Mouse (Mus musculus): ENCODE measurements at regions not wholly inside any gene's neighbourhood (a gene's known extent, or its start where the extent isn't known, plus 50 kb on each side); places are given as distances from the start of the nearest gene placed in this dataset.

DNA sequence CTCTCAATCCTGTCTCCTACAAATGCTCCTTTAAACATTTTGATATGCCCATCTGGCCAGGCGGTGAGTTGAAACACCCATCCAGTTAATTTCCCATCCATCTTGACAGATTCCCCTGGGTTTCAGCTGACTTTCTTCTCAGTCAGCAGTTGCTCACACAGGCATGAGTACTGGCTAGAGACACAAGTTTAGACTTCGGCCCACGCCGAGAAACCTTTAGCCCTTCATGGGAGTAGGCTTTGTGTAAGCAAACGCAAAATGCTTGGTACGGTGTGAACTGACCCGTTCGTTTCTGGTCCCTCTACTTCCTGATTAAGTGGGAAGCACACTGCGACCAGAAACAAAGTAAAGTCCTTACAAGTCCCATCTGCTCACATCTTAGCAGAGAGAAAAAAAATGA lies 401.6 kb downstream of the Rapgef2 start:
- no peaks in the 10 kb centered on the region for H3K27me3 ChIP-seq (replicated peaks; ENCODE audit: control insufficient read depth, insufficient read depth, low read length)
- no peaks in the 10 kb centered on the region for H3K4me1 ChIP-seq (ENCODE audit: control insufficient read depth, insufficient read depth, low read length)
- ATAC-seq, result no peak
- no peaks in the 10 kb centered on the region for H3K36me3 ChIP-seq (ENCODE audit: control insufficient read depth, insufficient read depth, low read length)
- WGBS, result 86% methylated on average over 9 of the region's 9 CpGs
- H3K9me3 ChIP-seq (replicated peaks; ENCODE audit: control insufficient read depth, low read length), result no peaks in the 10 kb centered on the region
- no peak overlapping the region for H3K27ac ChIP-seq (ENCODE audit: low read depth, low read length)
- H3K9ac ChIP-seq (ENCODE audit: low read length), result no peak overlapping the region
- H3K4me2 ChIP-seq (ENCODE audit: low read length), result no peak overlapping the region
- no peak overlapping the region for H3K4me3 ChIP-seq (ENCODE audit: low read depth, low read length)
- DNase-seq (ENCODE audit: low spot score), result no peak

DNA sequence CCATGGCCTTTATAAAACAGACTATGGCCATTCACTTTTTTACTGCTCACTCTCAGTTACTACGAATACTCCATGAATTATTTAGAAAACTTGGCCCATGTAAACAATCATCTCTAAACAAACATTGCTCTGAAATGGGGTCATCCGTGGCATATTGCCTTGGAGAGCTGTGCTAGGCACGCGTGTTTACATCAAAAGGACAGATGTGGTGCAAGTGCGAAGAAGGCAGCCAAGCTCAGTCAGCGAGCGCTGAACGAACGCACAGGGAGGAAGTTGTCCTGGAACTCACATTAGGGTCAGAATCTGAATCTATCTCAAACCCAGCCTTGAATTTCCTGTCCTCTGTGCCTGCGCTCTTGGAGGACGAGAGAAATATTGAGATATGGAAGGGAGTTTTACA lies 402.3 kb downstream of the Rapgef2 start:
- 91% methylated on average over 11 of the region's 11 CpGs for WGBS
- DNase-seq (ENCODE audit: low spot score) (no peak), ATAC-seq (no peak)
- H3K36me3 ChIP-seq (ENCODE audit: control insufficient read depth, insufficient read depth, low read length), result no peaks in the 10 kb centered on the region
- H3K4me3 ChIP-seq (ENCODE audit: low read depth, low read length), result no peak overlapping the region
- no peak overlapping the region for H3K4me2 ChIP-seq (ENCODE audit: low read length)
- H3K4me1 ChIP-seq (ENCODE audit: control insufficient read depth, insufficient read depth, low read length), result no peaks in the 10 kb centered on the region
- no peaks in the 10 kb centered on the region for H3K9me3 ChIP-seq (replicated peaks; ENCODE audit: control insufficient read depth, low read length)
- H3K9ac ChIP-seq (ENCODE audit: low read length), result no peak overlapping the region
- no peaks in the 10 kb centered on the region for H3K27me3 ChIP-seq (replicated peaks; ENCODE audit: control insufficient read depth, insufficient read depth, low read length)
- H3K27ac ChIP-seq (ENCODE audit: low read depth, low read length), result no peak overlapping the region

DNA sequence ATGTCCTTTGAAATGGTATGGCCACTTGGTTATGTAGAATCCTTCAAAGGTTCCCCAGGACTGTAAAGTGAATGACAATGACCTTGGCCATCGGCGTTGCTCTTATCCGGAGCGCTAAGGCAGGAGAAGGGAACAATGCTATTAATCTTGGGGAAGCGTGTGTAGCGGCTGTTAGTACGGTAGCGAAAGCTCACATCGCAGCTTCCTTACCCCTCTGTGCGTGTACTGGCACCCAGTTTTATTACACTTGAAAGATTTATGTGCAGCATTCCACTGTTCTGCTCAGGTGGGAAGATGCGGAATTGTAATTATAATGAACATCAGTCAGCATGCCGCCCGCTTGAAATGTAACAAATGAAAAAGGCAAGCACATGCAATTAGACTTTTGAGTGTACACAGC lies 406.2 kb downstream of the Rapgef2 start:
- no peaks in the 10 kb centered on the region for H3K27me3 ChIP-seq (replicated peaks; ENCODE audit: control insufficient read depth, insufficient read depth, low read length)
- H3K9me3 ChIP-seq (replicated peaks; ENCODE audit: control insufficient read depth, low read length), result no peaks in the 10 kb centered on the region
- H3K36me3 ChIP-seq (ENCODE audit: control insufficient read depth, insufficient read depth, low read length), result no peaks in the 10 kb centered on the region
- DNase-seq (ENCODE audit: low spot score) (no peak), ATAC-seq (no peak)
- no peak overlapping the region for H3K4me3 ChIP-seq (ENCODE audit: low read depth, low read length)
- no peak overlapping the region for H3K4me2 ChIP-seq (ENCODE audit: low read length)
- WGBS, result 89% methylated on average over 13 of the region's 13 CpGs
- no peak overlapping the region for H3K9ac ChIP-seq (ENCODE audit: low read length)
- no peaks in the 10 kb centered on the region for H3K4me1 ChIP-seq (ENCODE audit: control insufficient read depth, insufficient read depth, low read length)
- H3K27ac ChIP-seq (ENCODE audit: low read depth, low read length), result no peak overlapping the region

DNA sequence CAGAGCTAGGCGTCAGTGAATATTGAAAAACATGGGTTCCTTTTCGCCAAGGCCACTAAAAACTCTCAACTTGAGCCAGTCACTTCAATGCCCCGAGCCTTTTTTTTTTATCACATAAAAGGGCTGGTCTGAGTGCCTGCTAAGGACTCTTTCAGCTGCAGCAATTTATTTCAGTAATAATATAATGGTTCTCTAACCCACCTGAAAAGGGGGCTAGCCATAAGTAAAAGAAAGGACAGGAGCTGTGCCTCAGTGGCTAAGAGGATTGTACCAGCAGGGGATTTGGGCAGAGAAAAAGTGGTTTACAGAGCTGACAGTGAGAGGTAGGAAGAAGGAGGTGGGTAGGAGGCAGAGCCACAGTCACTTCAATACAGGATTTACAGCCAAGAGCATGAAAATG lies 409.0 kb downstream of the Rapgef2 start:
- no peak overlapping the region for H3K27ac ChIP-seq (ENCODE audit: low read depth, low read length)
- 15% methylated on average over 3 of the region's 3 CpGs for WGBS

DNA sequence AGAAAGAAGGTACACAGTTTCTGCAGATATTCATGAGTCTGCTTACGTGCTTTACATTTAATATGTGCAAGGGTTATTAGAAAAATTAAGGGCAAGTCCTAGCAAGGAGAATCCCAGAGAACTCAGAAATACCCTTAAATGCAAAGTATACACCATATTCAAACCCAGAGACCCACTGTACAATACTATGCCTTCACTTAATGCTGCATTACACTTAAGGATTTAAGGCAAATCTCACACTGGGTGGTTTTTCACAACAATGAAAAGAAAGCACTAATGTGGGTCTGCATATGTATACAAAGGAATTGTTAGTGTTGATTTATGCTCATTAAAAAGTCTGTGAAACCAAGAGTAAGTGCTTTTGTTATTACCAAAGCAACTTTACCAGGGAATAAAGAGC lies 419.4 kb downstream of the Rapgef2 start:
- DNase-seq (ENCODE audit: low spot score) (no peak), ATAC-seq (0 out of 2 replicates have a peak, but pooled peaks have one; percentile 40)
- Histone ChIP-seq H3K9me3 (replicated peaks; ENCODE audit: control insufficient read depth, low read length) (no peaks in the 10 kb centered on the region), H3K4me3 (ENCODE audit: low read depth, low read length) (no peak overlapping the region), H3K4me2 (ENCODE audit: low read length) (no peak overlapping the region), H3K9ac (ENCODE audit: low read length) (no peak overlapping the region), H3K27ac (ENCODE audit: low read depth, low read length) (no peak overlapping the region), H3K4me1 (ENCODE audit: control insufficient read depth, insufficient read depth, low read length) (peaks cover 9% of the 10 kb centered on the region; the same call in 1 of the 2 replicates), H3K36me3 (ENCODE audit: control insufficient read depth, insufficient read depth, low read length) (no peaks in the 10 kb centered on the region), H3K27me3 (replicated peaks; ENCODE audit: control insufficient read depth, insufficient read depth, low read length) (no peaks in the 10 kb centered on the region)
- WGBS, result 25% methylated on average over 1 of the region's 1 CpGs

More for the DNA sequence above, 409.0 kb downstream of the Rapgef2 start:
- no peak overlapping the region for H3K4me3 ChIP-seq (ENCODE audit: low read depth, low read length)
- H3K36me3 ChIP-seq (ENCODE audit: control insufficient read depth, insufficient read depth, low read length), result no peaks in the 10 kb centered on the region
- H3K4me1 ChIP-seq (ENCODE audit: control insufficient read depth, insufficient read depth, low read length), result no peaks in the 10 kb centered on the region
- H3K4me2 ChIP-seq (ENCODE audit: low read length), result no peak overlapping the region
- no peaks in the 10 kb centered on the region for H3K9me3 ChIP-seq (replicated peaks; ENCODE audit: control insufficient read depth, low read length)
- no peak overlapping the region for H3K9ac ChIP-seq (ENCODE audit: low read length)
- DNase-seq (ENCODE audit: low spot score) (peak; percentile 31), ATAC-seq (no peak)
- no peaks in the 10 kb centered on the region for H3K27me3 ChIP-seq (replicated peaks; ENCODE audit: control insufficient read depth, insufficient read depth, low read length)

DNA sequence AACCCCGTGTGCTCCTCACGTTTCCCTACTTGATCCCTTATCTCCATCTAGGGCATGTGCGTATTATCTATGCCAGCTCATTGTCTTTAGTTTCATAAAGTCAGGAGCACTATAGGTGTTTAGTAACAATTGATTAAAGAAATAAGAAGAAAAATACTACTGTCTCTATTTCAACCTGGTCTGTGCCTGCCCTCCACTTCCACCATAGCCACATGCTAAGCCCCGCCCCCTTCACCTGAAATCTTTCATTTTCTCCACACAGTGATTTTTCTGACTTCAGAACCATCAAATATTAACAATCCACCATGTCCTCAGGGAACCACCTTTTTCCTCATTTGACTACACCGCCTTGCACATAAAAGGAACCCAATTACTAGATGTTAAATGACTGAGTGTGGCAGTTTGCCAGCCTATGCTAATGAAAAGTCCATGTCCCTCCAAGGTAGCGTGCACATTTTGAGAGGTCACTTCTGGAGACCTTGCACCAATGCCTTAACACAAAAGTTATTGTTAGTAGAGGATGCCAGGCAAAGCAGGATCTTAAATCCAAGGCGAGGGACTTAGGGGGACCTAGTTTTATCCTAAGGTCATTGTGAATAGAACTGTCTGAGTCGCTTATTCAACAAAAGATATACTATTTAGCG lies 420.1 kb downstream of the Rapgef2 start:
- Histone ChIP-seq H3K36me3 (ENCODE audit: control insufficient read depth, insufficient read depth, low read length) (no peaks in the 10 kb centered on the region), H3K27me3 (replicated peaks; ENCODE audit: control insufficient read depth, insufficient read depth, low read length) (no peaks in the 10 kb centered on the region), H3K4me1 (ENCODE audit: control insufficient read depth, insufficient read depth, low read length) (peaks cover 9% of the 10 kb centered on the region; the same call in 1 of the 2 replicates), H3K4me3 (ENCODE audit: low read depth, low read length) (no peak overlapping the region), H3K9ac (ENCODE audit: low read length) (no peak overlapping the region), H3K4me2 (ENCODE audit: low read length) (no peak overlapping the region), H3K9me3 (replicated peaks; ENCODE audit: control insufficient read depth, low read length) (no peaks in the 10 kb centered on the region), H3K27ac (ENCODE audit: low read depth, low read length) (no peak overlapping the region)
- DNase-seq (ENCODE audit: low spot score) (peak; percentile 59), ATAC-seq (peak; percentile 61; the same call in 1 of the 2 replicates)
- 34% methylated on average over 9 of the region's 9 CpGs for WGBS

DNA sequence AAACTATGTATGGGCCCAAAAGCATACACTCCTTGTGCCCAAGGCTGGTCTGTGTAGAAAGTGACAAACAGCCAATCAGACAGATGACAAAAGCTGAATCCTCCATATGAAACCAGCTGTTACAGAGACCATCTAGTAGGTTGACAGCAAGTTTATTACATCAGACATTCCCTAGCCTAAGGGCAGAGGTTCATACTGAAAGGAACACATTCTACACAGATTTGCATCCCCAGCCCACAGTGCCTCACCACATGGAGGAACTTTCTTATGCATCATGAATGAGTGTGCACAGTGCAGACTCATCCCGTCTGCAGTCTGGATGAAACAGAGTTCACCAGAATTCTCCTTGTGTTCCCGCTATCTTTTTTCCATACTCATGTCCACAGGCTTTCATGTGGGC lies 423.3 kb downstream of the Rapgef2 start:
- Histone ChIP-seq H3K4me1 (ENCODE audit: control insufficient read depth, insufficient read depth, low read length) (peaks cover 9% of the 10 kb centered on the region; the same call in 1 of the 2 replicates), H3K4me2 (ENCODE audit: low read length) (no peak overlapping the region), H3K4me3 (ENCODE audit: low read depth, low read length) (no peak overlapping the region), H3K9ac (ENCODE audit: low read length) (no peak overlapping the region), H3K27ac (ENCODE audit: low read depth, low read length) (no peak overlapping the region), H3K9me3 (replicated peaks; ENCODE audit: control insufficient read depth, low read length) (no peaks in the 10 kb centered on the region), H3K27me3 (replicated peaks; ENCODE audit: control insufficient read depth, insufficient read depth, low read length) (no peaks in the 10 kb centered on the region), H3K36me3 (ENCODE audit: control insufficient read depth, insufficient read depth, low read length) (no peaks in the 10 kb centered on the region)
- no peak for ATAC-seq
- no peak for DNase-seq (ENCODE audit: low spot score)
- 100% methylated on average over 2 of the region's 2 CpGs for WGBS

DNA sequence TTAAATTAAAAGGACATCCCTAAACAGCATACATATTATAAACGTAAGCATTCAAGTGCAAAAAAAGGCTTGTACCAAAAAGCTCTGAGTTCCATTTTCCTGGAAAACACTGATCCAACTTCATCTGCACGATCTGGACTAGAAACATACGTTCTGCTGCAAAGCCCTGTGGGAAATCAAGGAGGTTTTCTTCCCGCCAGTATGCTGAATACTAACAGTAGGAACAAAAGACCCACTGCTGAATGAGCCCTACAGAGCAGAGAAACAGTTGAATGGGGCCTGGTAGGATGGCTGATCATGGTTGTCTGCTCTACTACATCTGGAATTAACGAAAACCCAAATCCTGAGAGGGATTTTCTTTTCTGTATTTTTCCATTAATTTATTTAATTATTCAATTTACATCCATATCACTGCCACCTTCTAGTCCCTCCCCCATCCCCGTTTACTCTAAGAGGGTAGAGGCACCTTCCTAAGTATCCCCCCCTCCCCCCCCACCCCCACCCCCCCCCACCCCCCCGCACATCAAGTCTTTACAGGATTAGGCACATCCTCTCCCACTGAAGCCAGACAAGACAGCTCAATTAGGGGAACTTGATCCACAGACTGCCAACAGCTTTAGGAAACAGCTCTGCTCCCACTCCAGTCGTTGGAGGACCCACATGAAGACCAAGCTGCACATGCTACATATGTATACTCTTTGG lies 439.5 kb downstream of the Rapgef2 start:
- Histone ChIP-seq H3K9ac (ENCODE audit: low read length) (no peak overlapping the region), H3K4me2 (ENCODE audit: low read length) (no peak overlapping the region), H3K4me1 (ENCODE audit: control insufficient read depth, insufficient read depth, low read length) (no peaks in the 10 kb centered on the region), H3K9me3 (replicated peaks; ENCODE audit: control insufficient read depth, low read length) (no peaks in the 10 kb centered on the region), H3K27me3 (replicated peaks; ENCODE audit: control insufficient read depth, insufficient read depth, low read length) (no peaks in the 10 kb centered on the region), H3K27ac (ENCODE audit: low read depth, low read length) (no peak overlapping the region), H3K4me3 (ENCODE audit: low read depth, low read length) (no peak overlapping the region), H3K36me3 (ENCODE audit: control insufficient read depth, insufficient read depth, low read length) (no peaks in the 10 kb centered on the region)
- WGBS, result 30% methylated on average over 7 of the region's 8 CpGs
- DNase-seq (ENCODE audit: low spot score) (no peak), ATAC-seq (no peak)

DNA sequence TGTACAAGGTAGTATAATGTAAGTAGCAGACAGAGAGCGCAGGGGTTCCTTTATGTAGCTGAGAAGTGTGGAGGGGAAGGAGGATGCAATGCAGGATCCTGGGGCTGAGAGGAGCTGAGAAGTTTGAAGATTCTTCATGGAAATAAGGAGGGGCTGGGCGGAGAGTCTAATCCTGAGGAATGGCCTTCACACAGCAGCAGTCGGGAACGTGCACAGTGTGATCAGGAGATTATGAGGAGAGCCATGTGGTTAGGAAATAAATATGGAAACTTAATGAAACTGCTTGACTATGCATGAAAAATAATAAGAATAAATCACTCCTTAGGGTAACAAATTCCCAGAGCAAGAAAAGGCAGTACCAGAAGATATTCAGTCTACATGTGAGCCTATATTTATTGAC lies 445.1 kb downstream of the Rapgef2 start:
- WGBS, result 68% methylated on average over 4 of the region's 4 CpGs
- no peaks in the 10 kb centered on the region for H3K4me1 ChIP-seq (ENCODE audit: control insufficient read depth, insufficient read depth, low read length)
- DNase-seq (ENCODE audit: low spot score), result no peak

More for the DNA sequence above, 445.1 kb downstream of the Rapgef2 start:
- Histone ChIP-seq H3K27me3 (replicated peaks; ENCODE audit: control insufficient read depth, insufficient read depth, low read length) (no peaks in the 10 kb centered on the region), H3K9me3 (replicated peaks; ENCODE audit: control insufficient read depth, low read length) (no peaks in the 10 kb centered on the region), H3K4me3 (ENCODE audit: low read depth, low read length) (no peak overlapping the region), H3K9ac (ENCODE audit: low read length) (no peak overlapping the region), H3K36me3 (ENCODE audit: control insufficient read depth, insufficient read depth, low read length) (no peaks in the 10 kb centered on the region), H3K4me2 (ENCODE audit: low read length) (no peak overlapping the region), H3K27ac (ENCODE audit: low read depth, low read length) (no peak overlapping the region)
- ATAC-seq, result no peak
